Mouse (Mus musculus) embryonic facial prominence, embryonic 10.5 days (tissue): ENCODE measurements around the gene Ndufb10. TPM values are rescaled to one million over a fixed set of nuclear protein-coding genes. Genes with fewer than 3 reads are reported as not detected.

Experiments used
- DNase-seq: peaks from one replicate; pipeline ENCODE4 v3.0.0-alpha.2; 2017; ENCODE audit warnings: low spot score
- H3K27ac ChIP-seq: fragments of 300-500 bp; sonication (generic); replicated peaks from 2 replicates; pipeline ENCODE4 v1.5.1; 2016; ENCODE audit warnings: mild to moderate bottlenecking
- H3K27me3 ChIP-seq: fragments of 300-500 bp; sonication (generic); replicated peaks from 2 replicates; pipeline ENCODE4 v1.6.1; 2016; ENCODE audit warnings: low read depth, mild to moderate bottlenecking; ENCODE audit not compliant: poor library complexity, severe bottlenecking
- H3K36me3 ChIP-seq: fragments of 300-500 bp; sonication (generic); replicated peaks from 2 replicates; pipeline ENCODE4 v1.6.1; 2016; ENCODE audit warnings: mild to moderate bottlenecking, moderate library complexity
- H3K4me1 ChIP-seq: fragments of 300-500 bp; sonication (generic); 2 replicates; pipeline ENCODE4 v1.6.1; 2016
- H3K4me3 ChIP-seq: fragments of 300-500 bp; sonication (generic); 2 replicates; pipeline ENCODE4 v1.5.1; 2016; ENCODE audit warnings: mild to moderate bottlenecking, moderate library complexity
- H3K9me3 ChIP-seq: fragments of 300-500 bp; sonication (generic); 2 replicates; pipeline ENCODE4 v1.6.1; 2016; ENCODE audit warnings: mild to moderate bottlenecking
- WGBS: fragments of 180-500 bp; shearing (Covaris S2); methylation state at CpG from one replicate; pipeline ENCODE4 v1.1.7; 2016; 5-methylcytosine and 5-hydroxymethylcytosine counted together
- polyA plus RNA-seq: library from polyadenylated mRNA; unstranded; fragments of >200 nt; fragmentation: Nextera tagmentation; extraction: Ambion mirVana; gene quantifications from 2 replicates; pipeline ENCODE4 v1.2.1, GENCODE M21; 2016

Ndufb10 gene
- polyA plus RNA-seq, 1 experiment from 2014 or later = 199 TPM

DNA sequence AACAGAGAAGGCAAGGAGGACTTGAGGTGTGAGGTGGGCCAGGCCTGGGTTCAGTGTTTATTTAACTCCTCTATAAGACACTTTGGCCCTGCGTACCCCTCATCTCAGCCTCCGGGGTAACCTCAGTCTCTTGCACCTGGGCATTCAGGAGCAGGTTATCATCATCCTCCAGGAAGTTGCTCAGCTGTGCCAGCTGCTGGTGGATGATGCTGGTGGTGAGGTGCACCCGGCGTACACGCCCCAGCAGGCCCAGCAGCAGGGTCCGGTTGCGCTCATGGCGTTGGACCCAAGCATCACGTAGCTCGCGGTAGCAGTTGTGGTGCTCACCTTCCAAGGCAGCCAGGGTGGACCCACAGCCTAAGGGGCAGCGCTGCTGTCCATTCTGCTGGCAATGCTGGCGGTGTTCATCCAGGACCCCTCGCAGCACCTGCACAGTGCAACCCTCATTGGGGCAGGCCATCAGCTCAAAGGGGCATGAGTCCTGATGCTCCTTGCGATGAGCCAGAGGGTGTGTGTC is 8.1 kb downstream of the Ndufb10 start:
- no peak overlapping the region for H3K4me3 ChIP-seq
- no peak overlapping the region for H3K27ac ChIP-seq
- DNase-seq = no peak
- no peaks in the 10 kb centered on the region for H3K27me3 ChIP-seq
- H3K4me1 ChIP-seq = peaks cover 10% of the 10 kb centered on the region
- WGBS = 98% methylated on average over 15 of the region's 15 CpGs
- H3K36me3 ChIP-seq = peaks cover 45% of the 10 kb centered on the region
- H3K9me3 ChIP-seq = no peaks in the 10 kb centered on the region

DNA sequence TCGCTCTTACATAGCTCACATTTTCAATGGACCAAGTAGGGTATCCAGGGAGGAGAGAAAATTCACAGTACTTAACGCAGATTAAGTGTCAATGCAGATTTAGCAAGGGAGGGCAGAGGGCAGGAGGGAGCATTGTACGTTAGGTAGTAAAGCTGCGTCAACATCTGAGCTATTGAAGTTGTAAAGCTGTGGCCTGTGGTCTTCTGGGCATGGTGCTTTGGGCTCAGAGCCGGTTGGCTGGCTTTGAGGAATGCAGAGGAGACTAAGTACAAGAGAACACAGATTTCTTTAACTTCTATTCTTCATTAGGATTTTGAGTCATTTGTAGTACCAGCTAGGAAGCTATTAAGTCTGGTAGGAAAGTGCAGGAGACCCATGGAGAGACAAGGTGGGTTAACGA is 8.7 kb downstream of the Ndufb10 start:
- no peaks in the 10 kb centered on the region for H3K27me3 ChIP-seq
- WGBS = 70% methylated on average over 6 of the region's 6 CpGs
- H3K4me3 ChIP-seq = no peak overlapping the region
- no peak overlapping the region for H3K27ac ChIP-seq
- H3K36me3 ChIP-seq = peaks cover 39% of the 10 kb centered on the region
- no peaks in the 10 kb centered on the region for H3K9me3 ChIP-seq
- DNase-seq = no peak
- peaks cover 8% of the 10 kb centered on the region for H3K4me1 ChIP-seq

DNA sequence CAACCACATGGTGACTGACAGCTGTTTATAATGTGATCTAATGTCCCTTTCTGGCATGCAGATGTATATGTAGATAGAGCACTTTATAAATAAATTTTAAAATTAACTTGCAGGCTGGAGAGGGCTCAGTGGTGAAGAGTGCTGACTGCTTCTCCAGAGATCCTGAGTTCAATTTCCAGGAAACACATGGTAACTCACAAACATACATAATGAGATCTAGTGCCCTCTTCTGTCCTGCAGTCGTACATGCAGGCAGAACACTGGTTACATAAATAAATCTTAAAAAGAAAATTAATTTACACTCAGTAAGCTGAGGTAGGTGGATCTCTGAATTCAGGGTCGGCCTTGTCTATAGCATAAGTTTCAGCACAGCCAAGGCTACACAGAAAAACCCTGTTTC is 15.6 kb downstream of the Ndufb10 start:
- 40% methylated on average over 2 of the region's 2 CpGs for WGBS
- no peaks in the 10 kb centered on the region for H3K27me3 ChIP-seq
- no peak for DNase-seq

DNA sequence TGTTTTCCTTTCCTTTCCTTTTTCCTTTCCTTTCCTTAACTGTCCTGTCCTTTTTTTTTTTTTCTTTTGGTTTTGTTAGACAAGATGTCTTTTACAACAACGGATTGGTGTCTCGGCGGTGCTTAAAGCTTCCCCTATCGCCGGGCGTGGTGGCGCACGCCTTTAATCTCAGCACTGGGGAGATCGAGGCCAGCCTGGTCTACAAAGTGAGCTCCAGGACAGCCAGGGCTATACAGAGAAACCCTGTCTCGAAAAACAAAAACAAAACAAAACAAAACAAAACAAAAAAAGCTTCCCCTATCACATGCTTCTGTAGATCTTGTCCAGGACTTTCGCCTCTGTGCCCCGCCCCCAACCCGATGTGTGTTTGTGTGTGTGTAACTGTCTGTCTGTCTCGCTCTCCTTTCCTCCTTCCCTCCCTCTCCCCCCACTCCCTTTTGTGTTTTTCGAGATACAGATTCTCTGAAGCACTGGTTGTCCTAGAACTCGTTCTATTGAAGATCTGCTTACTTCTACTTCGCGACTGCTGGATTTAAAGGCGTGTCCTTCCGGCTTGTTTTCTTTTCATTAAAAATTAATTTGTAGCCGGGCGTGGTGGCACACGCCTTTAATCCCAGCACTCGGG is 16.4 kb downstream of the Ndufb10 start:
- Histone ChIP-seq H3K36me3 (peaks cover 30% of the 10 kb centered on the region), H3K27ac (peak overlapping the region; percentile 83), H3K27me3 (no peaks in the 10 kb centered on the region), H3K4me3 (peak overlapping the region; percentile 77), H3K4me1 (peaks cover 16% of the 10 kb centered on the region), H3K9me3 (no peaks in the 10 kb centered on the region)
- 6% methylated on average over 24 of the region's 24 CpGs for WGBS
- DNase-seq = no peak

More for the DNA sequence above, 15.6 kb downstream of the Ndufb10 start:
- H3K27ac ChIP-seq = no peak overlapping the region
- no peak overlapping the region for H3K4me3 ChIP-seq
- peaks cover 24% of the 10 kb centered on the region for H3K36me3 ChIP-seq
- H3K4me1 ChIP-seq = peaks cover 16% of the 10 kb centered on the region
- no peaks in the 10 kb centered on the region for H3K9me3 ChIP-seq

DNA sequence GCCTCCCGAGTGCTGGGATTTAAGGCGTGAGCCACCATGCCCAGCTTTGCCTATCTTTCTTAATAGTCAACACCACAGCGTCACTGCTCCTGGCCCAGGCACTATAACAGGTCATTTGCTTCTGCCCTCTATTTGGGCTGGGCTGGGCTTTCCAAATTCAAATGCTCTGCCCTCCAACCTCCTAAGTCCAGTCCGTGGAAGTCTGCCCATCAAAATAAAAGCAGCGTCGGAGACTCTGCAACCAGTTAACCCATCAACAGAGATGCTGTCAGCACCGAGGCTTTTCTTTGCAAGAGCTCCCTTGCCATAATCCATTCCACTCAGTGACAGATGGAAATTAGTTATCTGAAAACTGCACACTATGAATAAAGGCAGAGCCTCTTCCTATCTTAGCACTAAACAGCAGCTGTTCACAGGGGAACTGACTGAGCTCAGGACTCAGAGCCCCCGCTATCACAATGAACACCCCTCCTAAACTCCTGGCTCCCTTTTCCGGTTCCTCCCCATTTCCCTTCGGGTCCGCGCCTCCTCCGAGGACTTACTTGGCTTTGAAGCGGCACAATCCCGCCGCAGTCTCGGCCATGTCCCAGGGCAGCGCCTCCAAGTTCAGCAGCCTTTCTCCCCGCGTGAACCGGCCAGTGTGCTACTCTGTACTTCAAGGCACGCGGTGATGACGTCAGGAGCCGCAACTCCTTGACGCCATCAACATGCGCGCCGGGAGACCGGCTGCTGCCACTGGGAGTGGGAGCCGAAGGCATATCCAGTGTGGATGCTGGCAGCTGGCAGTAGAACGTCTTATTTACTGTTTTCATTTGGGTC is 17.1 kb downstream of the Ndufb10 start, which contains the start of gene Tbl3:
Tbl3 (minus strand) TSS at position 679 of the 819 bp plus-strand sequence.
- peak within 1 kb of the TSS; percentile 83 for H3K27ac ChIP-seq

DNA sequence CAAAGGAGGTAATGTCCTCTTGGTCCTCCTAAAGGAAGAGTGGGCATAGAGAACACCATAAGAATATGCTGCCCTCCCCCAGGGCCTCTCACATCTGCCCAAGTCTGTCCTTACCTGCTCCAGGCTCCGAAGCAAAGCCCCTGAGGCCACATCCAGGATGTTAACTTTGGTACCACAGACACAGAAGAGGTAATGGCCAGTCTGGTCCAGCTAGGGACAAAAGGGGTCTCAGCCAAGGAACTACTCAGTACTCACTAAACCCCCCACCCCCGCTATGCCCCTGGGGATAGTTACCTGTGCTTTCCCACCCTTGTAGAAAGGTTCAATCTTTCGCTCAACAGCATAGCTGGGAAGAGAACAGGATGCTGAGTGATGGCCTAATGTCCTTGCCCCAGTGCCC is 18.5 kb downstream of the Ndufb10 start:
- H3K4me3 ChIP-seq = peak overlapping the region; percentile 77

More for the DNA sequence above, 17.1 kb downstream of the Ndufb10 start, which contains the start of gene Tbl3:
- whole genome bisulfite sequencing = 4% methylated on average over 32 of the region's 32 CpGs
- Histone ChIP-seq H3K9me3 (no peaks in the 10 kb centered on the region), H3K36me3 (peaks cover 38% of the 10 kb centered on the region), H3K4me3 (peak within 1 kb of the TSS; percentile 77), H3K27me3 (no peaks in the 10 kb centered on the region), H3K4me1 (peaks cover 16% of the 10 kb centered on the region)
- peak; percentile 95 for DNase-seq

DNA sequence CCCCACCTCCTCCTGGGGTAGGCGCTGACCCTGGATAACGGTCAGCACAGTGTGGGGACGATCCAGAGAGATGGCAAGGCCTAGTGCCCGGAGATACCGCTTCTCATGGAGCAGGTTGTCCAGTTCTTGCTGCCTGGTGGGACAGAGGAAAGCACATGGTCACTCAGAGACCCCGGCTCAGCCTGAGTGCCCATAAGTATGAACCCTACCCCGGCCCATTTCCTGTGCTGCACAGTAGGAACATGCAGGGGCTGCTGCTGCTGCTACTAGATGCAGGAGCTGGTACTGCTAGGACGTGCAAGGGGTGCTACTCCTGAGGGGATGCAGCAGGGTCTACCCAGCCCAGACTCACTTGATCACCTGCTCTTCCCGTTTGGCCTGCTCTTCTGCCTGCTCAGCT is 23.0 kb downstream of the Ndufb10 start:
- H3K4me1 ChIP-seq = peaks cover 30% of the 10 kb centered on the region
- DNase-seq = no peak
- H3K9me3 ChIP-seq = no peaks in the 10 kb centered on the region
- no peak overlapping the region for H3K4me3 ChIP-seq
- H3K36me3 ChIP-seq = peaks cover 69% of the 10 kb centered on the region
- 0 out of 2 replicates have a peak, but pooled peaks cover 5% of the 10 kb centered on the region for H3K27me3 ChIP-seq
- 90% methylated on average over 9 of the region's 9 CpGs for WGBS
- no peak overlapping the region for H3K27ac ChIP-seq

More for the DNA sequence above, 18.5 kb downstream of the Ndufb10 start:
- Histone ChIP-seq H3K27ac (no peak overlapping the region), H3K36me3 (peaks cover 51% of the 10 kb centered on the region), H3K4me1 (peaks cover 16% of the 10 kb centered on the region), H3K27me3 (no peaks in the 10 kb centered on the region), H3K9me3 (no peaks in the 10 kb centered on the region)
- 91% methylated on average over 3 of the region's 3 CpGs for WGBS
- no peak for DNase-seq

DNA sequence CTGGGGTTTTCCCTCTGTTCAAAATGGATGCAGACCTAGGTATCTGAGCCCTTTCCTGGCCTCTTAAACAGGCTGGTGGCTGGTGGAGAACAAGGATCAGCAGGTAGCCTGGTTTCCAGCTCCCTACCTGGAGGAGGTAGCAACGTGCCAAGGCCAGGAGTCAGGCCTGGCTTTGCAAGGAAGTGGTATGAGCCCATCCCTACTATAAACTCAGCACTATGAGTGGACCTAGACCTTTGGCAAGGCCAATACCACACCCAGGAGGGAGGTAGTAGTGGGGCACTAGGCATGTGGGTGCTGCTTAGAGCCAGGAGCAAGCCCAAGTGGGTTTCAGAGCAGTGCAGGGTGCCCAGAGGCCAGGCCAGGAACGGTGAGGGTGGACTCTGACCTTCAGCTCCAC is 24.8 kb downstream of the Ndufb10 start:
- H3K4me1 ChIP-seq = peaks cover 35% of the 10 kb centered on the region
- H3K27ac ChIP-seq = no peak overlapping the region
- no peak for DNase-seq
- 79% methylated on average over 2 of the region's 2 CpGs for WGBS
- H3K9me3 ChIP-seq = no peaks in the 10 kb centered on the region
- H3K4me3 ChIP-seq = no peak overlapping the region
- peaks cover 53% of the 10 kb centered on the region for H3K36me3 ChIP-seq
- 0 out of 2 replicates have a peak, but pooled peaks cover 5% of the 10 kb centered on the region for H3K27me3 ChIP-seq

DNA sequence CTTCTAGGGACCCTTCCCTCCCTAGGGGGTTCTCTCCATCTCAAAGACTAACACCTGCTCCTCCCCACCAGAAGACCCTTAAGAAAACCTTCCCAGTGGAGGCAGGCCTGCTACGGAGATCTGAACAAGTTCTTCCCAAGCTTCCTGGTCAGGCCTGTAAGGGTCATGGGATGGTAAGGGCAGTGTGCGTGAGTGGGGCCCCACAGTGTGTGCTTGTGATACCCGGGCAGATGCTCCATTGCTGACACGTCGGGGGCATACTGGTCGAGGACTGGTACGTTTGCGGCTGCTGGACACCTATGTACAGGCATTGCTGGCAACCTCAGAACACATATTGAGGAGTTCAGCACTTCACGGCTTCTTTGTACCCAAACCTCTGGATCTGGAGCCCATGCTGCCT is 25.6 kb downstream of the Ndufb10 start:
- peaks cover 51% of the 10 kb centered on the region for H3K36me3 ChIP-seq
- H3K4me1 ChIP-seq = peaks cover 39% of the 10 kb centered on the region
- peak overlapping the region; percentile 14; the same call in 1 of the 2 replicates for H3K4me3 ChIP-seq
- WGBS = 66% methylated on average over 9 of the region's 9 CpGs
- H3K9me3 ChIP-seq = no peaks in the 10 kb centered on the region
- 0 out of 2 replicates have a peak, but pooled peaks cover 5% of the 10 kb centered on the region for H3K27me3 ChIP-seq
- no peak overlapping the region for H3K27ac ChIP-seq
- DNase-seq = no peak

DNA sequence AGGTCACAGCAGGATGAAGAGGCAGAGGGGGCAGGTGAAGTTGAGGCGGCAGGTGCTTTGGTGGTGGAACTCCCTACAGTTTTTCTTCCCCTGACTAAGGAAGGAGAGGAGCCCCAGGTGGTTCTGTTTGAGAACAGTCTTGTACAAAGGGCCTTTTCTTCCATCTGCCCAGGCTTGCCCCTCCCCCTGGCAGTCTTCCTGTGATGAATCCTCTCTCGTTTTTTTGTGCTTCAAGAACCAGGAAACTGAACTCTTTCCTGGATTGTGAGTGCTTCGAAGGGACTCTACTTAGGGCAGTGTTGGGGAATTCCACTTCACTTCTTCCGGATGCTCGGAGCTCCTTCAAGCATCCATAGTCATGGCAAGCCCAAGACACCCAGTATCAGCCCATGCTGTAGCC is 26.3 kb downstream of the Ndufb10 start:
- Histone ChIP-seq H3K27me3 (0 out of 2 replicates have a peak, but pooled peaks cover 5% of the 10 kb centered on the region), H3K9me3 (no peaks in the 10 kb centered on the region), H3K27ac (no peak overlapping the region), H3K4me3 (no peak overlapping the region), H3K4me1 (peaks cover 39% of the 10 kb centered on the region), H3K36me3 (peaks cover 50% of the 10 kb centered on the region)
- DNase-seq = no peak
- 18% methylated on average over 5 of the region's 5 CpGs for WGBS

DNA sequence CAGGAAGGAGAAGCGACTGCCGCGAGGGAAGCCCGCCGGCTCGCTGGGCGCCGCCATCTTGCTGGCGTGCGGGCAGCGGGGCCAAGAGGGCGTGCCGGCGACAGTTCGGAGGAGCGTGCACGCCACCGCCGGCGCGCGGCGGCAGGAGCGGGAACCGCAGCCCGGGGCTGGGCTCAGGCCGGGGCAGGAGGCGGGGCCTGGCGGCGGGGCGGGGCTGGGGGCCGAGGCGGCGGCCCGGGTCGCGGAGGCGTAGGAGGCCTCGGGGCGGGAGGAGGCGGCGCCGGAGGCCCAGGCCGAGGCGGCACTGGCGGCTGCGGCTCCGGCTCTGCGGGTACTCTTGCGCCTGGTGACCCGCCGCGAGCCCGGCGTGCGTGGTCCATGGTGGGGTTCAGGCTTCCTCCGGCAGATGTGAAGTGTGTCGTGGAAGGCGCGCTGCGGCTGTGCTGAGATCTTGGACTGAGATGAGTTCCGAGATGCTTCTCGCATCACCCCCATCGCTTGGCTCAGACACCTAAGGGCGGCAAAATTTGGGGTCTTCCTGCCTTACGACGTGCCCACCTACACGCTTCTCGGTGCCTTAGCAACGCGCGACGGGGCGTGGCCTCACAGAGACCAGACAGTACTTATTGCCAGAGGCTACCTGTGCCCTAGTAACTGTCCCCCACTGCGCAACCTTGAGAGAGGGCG is 28.1 kb downstream of the Ndufb10 start, which contains the start of the genes Gfer and Noxo1:
Gfer (minus strand) TSS at position 146 of the 687 bp plus-strand sequence.
Noxo1 (plus strand) TSS at position 224 of the 687 bp plus-strand sequence.
- DNase-seq = peak; percentile 94
- peaks cover 9% of the 10 kb centered on the region for H3K27me3 ChIP-seq
- H3K4me1 ChIP-seq = peaks cover 39% of the 10 kb centered on the region
- H3K9me3 ChIP-seq = no peaks in the 10 kb centered on the region
- under 1% methylated on average over 76 of the region's 76 CpGs for WGBS
- H3K36me3 ChIP-seq = peaks cover 43% of the 10 kb centered on the region
- peak within 1 kb of the TSS; percentile 93 for H3K27ac ChIP-seq
- peak within 1 kb of the TSS; percentile 91 for H3K4me3 ChIP-seq
